Mouse (Mus musculus) embryonic facial prominence, embryonic 14.5 days (tissue): ENCODE data around the gene Stac3. TPM values are rescaled to one million over a fixed set of nuclear protein-coding genes. Genes with fewer than 3 reads are reported as not detected.

Experiments used
- ATAC-seq: fragments of 200-750 bp; cut with Nextera tagmentation; 2 replicates; pipeline ENCODE4 v1.8.0; 2017; ENCODE audit warnings: low read depth, moderate number of reproducible peaks, moderate TSS enrichment
- DNase-seq: peaks from one replicate; pipeline ENCODE4 v3.0.0-alpha.2; 2015; ENCODE audit warnings: low spot score
- H3K27ac ChIP-seq: fragments of 300-500 bp; sonication (generic); replicated peaks from 2 replicates; pipeline ENCODE4 v1.5.1; 2014; ENCODE audit warnings: low read depth, mild to moderate bottlenecking, low read length, moderate library complexity
- H3K27me3 ChIP-seq: fragments of 300-500 bp; sonication (generic); replicated peaks from 2 replicates; pipeline ENCODE4 v1.6.1; 2014; ENCODE audit warnings: low read length; ENCODE audit not compliant: control insufficient read depth, insufficient read depth
- H3K36me3 ChIP-seq: fragments of 300-500 bp; sonication (generic); 2 replicates; pipeline ENCODE4 v1.6.1; 2014; ENCODE audit warnings: low read length, mixed read lengths; ENCODE audit not compliant: control insufficient read depth, insufficient read depth
- H3K4me1 ChIP-seq: fragments of 300-500 bp; sonication (generic); 2 replicates; pipeline ENCODE4 v1.6.1; 2014; ENCODE audit warnings: antibody characterized with exemption, low read length; ENCODE audit not compliant: control insufficient read depth, insufficient read depth
- H3K4me2 ChIP-seq: fragments of 300-500 bp; sonication (generic); 2 replicates; pipeline ENCODE4 v1.6.1; 2014; ENCODE audit warnings: low read depth, mild to moderate bottlenecking, low read length, moderate library complexity, mixed read lengths
- H3K4me3 ChIP-seq: fragments of 300-500 bp; sonication (generic); 2 replicates; pipeline ENCODE4 v1.5.1; 2014; ENCODE audit warnings: low read depth, mild to moderate bottlenecking, low read length
- H3K9ac ChIP-seq: fragments of 300-500 bp; sonication (generic); 2 replicates; pipeline ENCODE4 v1.6.1; 2014; ENCODE audit warnings: low read depth, mild to moderate bottlenecking, low read length, moderate library complexity, mixed read lengths
- H3K9me3 ChIP-seq: fragments of 300-500 bp; sonication (generic); 2 replicates; pipeline ENCODE4 v1.6.1; 2016; ENCODE audit warnings: low read length; ENCODE audit not compliant: control insufficient read depth
- WGBS: fragments of 180-500 bp; shearing (Covaris S2); extraction: QIAGEN DNeasy Blood & Tissue Kit; methylation state at CpG from one replicate; pipeline ENCODE4 v1.1.7; 2014; 5-methylcytosine and 5-hydroxymethylcytosine counted together
- polyA plus RNA-seq: library from polyadenylated mRNA; unstranded; fragments of >200 nt; fragmentation: Nextera tagmentation; extraction: Ambion mirVana; gene quantifications from 2 replicates; pipeline ENCODE4 v1.2.1, GENCODE M21; 2014

The Stac3 gene
- polyA plus RNA-seq, 1 experiment from 2014 or later = 5.2 TPM

- no peak overlapping the region for H3K4me2 ChIP-seq
- H3K4me3 ChIP-seq = no peak overlapping the region
- no peak overlapping the region for H3K9ac ChIP-seq
- DNase-seq (no peak), ATAC-seq (0 out of 2 replicates have a peak, but pooled peaks have one; percentile 16)
- peaks cover 93% of the 10 kb centered on the region for H3K27me3 ChIP-seq
- peaks cover 31% of the 10 kb centered on the region for H3K4me1 ChIP-seq
- no peaks in the 10 kb centered on the region for H3K36me3 ChIP-seq
- H3K9me3 ChIP-seq = no peaks in the 10 kb centered on the region
- no peak overlapping the region for H3K27ac ChIP-seq
- WGBS = 4% methylated on average over 17 of the region's 17 CpGs
Observed at GRCm38 (mm10) chr10:127527481-127527880, 26.0 kb downstream of the Stac3 start.

DNA sequence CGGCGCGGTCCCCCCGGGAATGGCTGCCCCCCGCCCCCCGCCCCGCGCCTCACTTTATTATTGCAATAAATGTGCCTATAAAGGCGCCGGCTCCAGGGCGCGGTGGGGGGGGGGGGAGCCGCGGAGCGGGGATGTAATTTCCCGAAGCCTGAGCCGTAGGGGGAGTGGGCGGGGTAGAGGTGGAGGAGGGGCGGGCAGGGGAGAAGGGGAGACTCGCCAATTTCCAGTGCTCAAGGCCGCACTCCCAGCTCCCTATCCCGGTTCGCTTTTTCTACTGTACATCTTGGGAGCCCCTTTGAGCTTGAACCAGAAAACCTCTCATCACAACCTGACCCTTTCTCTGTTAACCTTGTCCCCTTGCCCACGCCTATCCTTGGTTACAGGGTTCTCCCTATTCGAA is 29.5 kb downstream of the Stac3 start:
- peaks cover 29% of the 10 kb centered on the region for H3K4me1 ChIP-seq
- 1% methylated on average over 14 of the region's 25 CpGs for WGBS
- H3K4me2 ChIP-seq = peak overlapping the region; percentile 50
- DNase-seq (no peak), ATAC-seq (no peak)
- H3K36me3 ChIP-seq = no peaks in the 10 kb centered on the region
- H3K27me3 ChIP-seq = peaks cover 100% of the 10 kb centered on the region
- H3K27ac ChIP-seq = no peak overlapping the region
- H3K9ac ChIP-seq = peak overlapping the region; percentile 19; the same call in 1 of the 2 replicates
- H3K9me3 ChIP-seq = no peaks in the 10 kb centered on the region
- peak overlapping the region; percentile 26; the same call in 1 of the 2 replicates for H3K4me3 ChIP-seq

- peaks cover 100% of the 10 kb centered on the region for H3K27me3 ChIP-seq
- no peaks in the 10 kb centered on the region for H3K36me3 ChIP-seq
- no peak for DNase-seq
- H3K9ac ChIP-seq = no peak overlapping the region
- ATAC-seq = no peak
- H3K4me2 ChIP-seq = peak overlapping the region; percentile 50; the same call in 1 of the 2 replicates
- H3K4me1 ChIP-seq = peaks cover 23% of the 10 kb centered on the region
- no peak overlapping the region for H3K4me3 ChIP-seq
- no peak overlapping the region for H3K27ac ChIP-seq
- H3K9me3 ChIP-seq = no peaks in the 10 kb centered on the region
- 0% methylated on average over 4 of the region's 4 CpGs for WGBS
Observed at GRCm38 (mm10) chr10:127531548-127531947, 30.1 kb downstream of the Stac3 start.

DNA sequence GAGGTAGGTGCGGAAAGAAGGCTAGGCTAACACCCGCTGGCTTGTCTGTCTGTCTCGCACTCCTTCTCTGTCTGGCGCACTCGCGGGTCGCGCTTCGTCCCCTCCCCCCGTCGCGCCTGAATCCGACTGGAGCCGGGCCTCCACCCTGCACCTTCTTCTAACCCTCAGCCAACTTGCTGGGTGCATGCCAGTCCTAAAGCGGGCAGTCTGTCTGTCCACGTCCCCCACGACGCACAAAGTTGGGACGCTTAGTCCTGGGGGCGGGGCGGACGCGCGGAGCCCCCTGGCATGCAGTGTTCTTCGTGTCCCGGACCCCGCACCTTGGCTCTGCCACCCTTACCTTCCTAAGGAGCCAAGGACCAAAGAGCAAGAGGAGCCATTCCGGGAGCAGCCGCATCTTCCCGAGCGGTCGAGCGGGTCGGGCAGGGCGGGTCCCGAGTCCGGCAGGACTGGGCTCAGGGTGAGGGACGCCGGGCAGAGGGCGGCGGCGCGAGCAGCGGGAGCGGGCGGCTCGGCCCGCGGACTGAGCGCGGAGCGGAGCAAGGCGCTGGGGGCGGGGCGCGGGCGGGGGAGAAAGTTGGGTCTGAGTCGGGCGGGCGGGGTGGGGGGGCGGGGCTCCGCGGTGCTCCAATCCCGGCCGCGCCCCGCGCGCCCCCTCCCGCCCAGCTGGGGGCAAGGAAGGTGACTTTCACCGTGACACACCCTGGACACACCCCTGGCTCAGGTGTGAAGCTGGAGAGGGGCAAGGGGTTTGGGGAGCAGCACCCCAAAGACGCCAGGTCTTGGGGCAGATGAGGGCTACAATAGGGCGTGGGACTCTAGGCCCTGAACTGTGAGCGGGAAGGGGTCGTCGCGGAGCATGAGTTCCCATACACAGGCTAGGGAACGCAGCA is 32.8 kb downstream of the Stac3 start, which contains the start of gene Nxph4:
TSS of gene Nxph4 (minus strand) at position 524 of the 893 bp plus-strand sequence.
- peaks cover 12% of the 10 kb centered on the region for H3K36me3 ChIP-seq
- H3K4me1 ChIP-seq = peaks cover 20% of the 10 kb centered on the region
- H3K4me3 ChIP-seq = peak within 1 kb of the TSS; percentile 53
- no peaks in the 10 kb centered on the region for H3K9me3 ChIP-seq
- peak within 1 kb of the TSS; percentile 55 for H3K9ac ChIP-seq
- peak within 1 kb of the TSS; percentile 93 for H3K4me2 ChIP-seq
- DNase-seq = no peak
- WGBS = under 1% methylated on average over 21 of the region's 78 CpGs
- no peak for ATAC-seq
- no peak within 1 kb of the TSS for H3K27ac ChIP-seq
- peaks cover 74% of the 10 kb centered on the region for H3K27me3 ChIP-seq

- Histone ChIP-seq H3K9ac (no peak overlapping the region), H3K4me3 (peak overlapping the region; percentile 53), H3K4me1 (peaks cover 20% of the 10 kb centered on the region), H3K36me3 (peaks cover 18% of the 10 kb centered on the region), H3K27me3 (peaks cover 67% of the 10 kb centered on the region), H3K27ac (no peak overlapping the region), H3K9me3 (no peaks in the 10 kb centered on the region), H3K4me2 (peak overlapping the region; percentile 93)
- 2% methylated on average over 17 of the region's 30 CpGs for WGBS
- DNase-seq (no peak), ATAC-seq (no peak)
Observed at GRCm38 (mm10) chr10:127534929-127535384, 33.5 kb downstream of the Stac3 start.

DNA sequence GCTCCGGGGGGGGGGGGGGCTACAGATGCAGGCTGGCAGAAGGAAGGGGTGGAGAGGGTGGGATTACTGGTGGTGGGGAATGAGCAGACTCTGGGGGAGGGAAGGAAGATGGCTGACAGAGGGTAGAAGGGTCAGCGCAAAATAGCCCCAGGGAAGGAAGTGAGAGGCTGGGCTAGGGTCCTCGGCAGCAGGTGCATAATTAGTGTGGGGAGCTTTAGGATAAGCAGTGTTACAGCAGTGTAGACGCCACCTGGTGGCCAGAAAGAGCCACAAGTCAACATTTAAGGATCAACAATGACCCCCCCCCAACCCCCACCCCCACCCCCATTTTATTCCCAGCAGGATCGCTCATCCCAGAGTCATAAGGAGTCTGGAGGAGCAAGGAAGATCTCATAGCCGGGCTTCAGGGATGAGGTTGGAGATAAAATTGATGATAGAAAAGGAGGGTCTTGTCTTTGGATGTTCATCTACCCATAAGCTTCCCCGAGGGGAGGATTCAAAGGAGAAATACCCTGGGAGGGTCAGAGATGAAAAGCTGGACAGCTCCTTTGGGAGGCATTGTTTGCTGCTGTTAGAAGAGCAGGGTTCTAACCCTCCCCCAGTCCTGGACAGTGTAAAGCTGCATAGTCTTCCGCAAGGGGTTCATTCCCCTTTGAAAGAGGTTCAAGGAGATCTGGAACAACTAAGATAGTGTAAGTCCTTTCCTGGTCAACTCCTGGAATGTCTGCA is 35.3 kb downstream of the Stac3 start:
- peak; percentile 82 for DNase-seq
- Histone ChIP-seq H3K36me3 (peaks cover 36% of the 10 kb centered on the region), H3K27me3 (peaks cover 49% of the 10 kb centered on the region), H3K4me3 (no peak overlapping the region), H3K27ac (no peak overlapping the region), H3K4me2 (no peak overlapping the region), H3K9ac (no peak overlapping the region), H3K4me1 (peaks cover 11% of the 10 kb centered on the region), H3K9me3 (no peaks in the 10 kb centered on the region)
- WGBS = 11% methylated on average over 8 of the region's 8 CpGs
- ATAC-seq = 0 out of 2 replicates have a peak, but pooled peaks have one; percentile 23

- no peak overlapping the region for H3K27ac ChIP-seq
- peaks cover 5% of the 10 kb centered on the region for H3K4me1 ChIP-seq
- no peaks in the 10 kb centered on the region for H3K9me3 ChIP-seq
- peaks cover 49% of the 10 kb centered on the region for H3K36me3 ChIP-seq
- no peak overlapping the region for H3K9ac ChIP-seq
- H3K27me3 ChIP-seq = peaks cover 36% of the 10 kb centered on the region
- peak; percentile 16; the same call in 1 of the 2 replicates for ATAC-seq
- WGBS = 22% methylated on average over 7 of the region's 7 CpGs
- DNase-seq = peak; percentile 79
- no peak overlapping the region for H3K4me2 ChIP-seq
- H3K4me3 ChIP-seq = no peak overlapping the region
Observed at GRCm38 (mm10) chr10:127537854-127538583, 36.5 kb downstream of the Stac3 start.

- Histone ChIP-seq H3K4me2 (no peak overlapping the region), H3K27ac (no peak overlapping the region), H3K9me3 (no peaks in the 10 kb centered on the region), H3K9ac (no peak overlapping the region), H3K36me3 (peaks cover 84% of the 10 kb centered on the region), H3K4me3 (no peak overlapping the region), H3K27me3 (peaks cover 1% of the 10 kb centered on the region), H3K4me1 (no peaks in the 10 kb centered on the region)
- WGBS = 93% methylated on average over 8 of the region's 8 CpGs
- DNase-seq (no peak), ATAC-seq (no peak)
Observed at GRCm38 (mm10) chr10:127541510-127541909, 40.0 kb downstream of the Stac3 start.
